Mouse (Mus musculus) hindbrain, postnatal 0 days (tissue): ENCODE results near the gene Fam181a. TPM values are rescaled to one million over a fixed set of nuclear protein-coding genes. Genes with fewer than 3 reads are reported as not detected.

Experiments
- ATAC-seq: fragments of 200-750 bp; cut with Nextera tagmentation; 2 replicates; pipeline ENCODE4 v1.8.0; 2017; ENCODE audit warnings: mild to moderate bottlenecking, moderate TSS enrichment, moderate library complexity
- DNase-seq: peaks from one replicate; pipeline ENCODE4 v3.0.0-alpha.2; 2015; ENCODE audit warnings: low spot score
- H3K27ac ChIP-seq: fragments of 300-500 bp; sonication (generic); 2 replicates; pipeline ENCODE4 v1.5.1; 2014; ENCODE audit warnings: mild to moderate bottlenecking
- H3K27me3 ChIP-seq: fragments of 300-500 bp; sonication (generic); 2 replicates; pipeline ENCODE4 v1.6.1; 2014; ENCODE audit warnings: low read length, mixed read lengths; ENCODE audit not compliant: insufficient read depth
- H3K36me3 ChIP-seq: fragments of 300-500 bp; sonication (generic); 2 replicates; pipeline ENCODE4 v1.6.1; 2014; ENCODE audit warnings: low read length, mixed read lengths; ENCODE audit not compliant: insufficient read depth
- H3K4me1 ChIP-seq: fragments of 300-500 bp; sonication (generic); 2 replicates; pipeline ENCODE4 v1.6.1; 2014; ENCODE audit warnings: antibody characterized with exemption, low read length, mixed read lengths; ENCODE audit not compliant: insufficient read depth
- H3K4me2 ChIP-seq: fragments of 300-500 bp; sonication (generic); 2 replicates; pipeline ENCODE4 v1.6.1; 2014; ENCODE audit warnings: low read depth, mild to moderate bottlenecking, low read length, moderate library complexity, mixed read lengths
- H3K4me3 ChIP-seq: fragments of 300-500 bp; sonication (generic); 2 replicates; pipeline ENCODE4 v1.5.1; 2014; ENCODE audit warnings: low read length
- H3K9ac ChIP-seq: fragments of 300-500 bp; sonication (generic); replicated peaks from 2 replicates; pipeline ENCODE4 v1.6.1; 2014; ENCODE audit warnings: mild to moderate bottlenecking, low read length, moderate library complexity, mixed read lengths
- H3K9me3 ChIP-seq: fragments of 300-500 bp; sonication (generic); 2 replicates; pipeline ENCODE4 v1.6.1; 2016; ENCODE audit warnings: low read length, mixed read lengths
- CTCF ChIP-seq: IDR thresholded peaks from 2 replicates; pipeline ENCODE4 v1.5.1; 2016; ENCODE audit warnings: antibody characterized with exemption, control low read depth, low read depth
- WGBS: fragments of 180-500 bp; shearing (Covaris S2); extraction: QIAGEN DNeasy Blood & Tissue Kit; methylation state at CpG from one replicate; pipeline ENCODE4 v1.1.7; 2014; 5-methylcytosine and 5-hydroxymethylcytosine counted together
- polyA plus RNA-seq: library from polyadenylated mRNA; unstranded; fragments of >200 nt; fragmentation: Nextera tagmentation; extraction: Ambion mirVana; gene quantifications from 2 replicates; pipeline ENCODE4 v1.2.1, GENCODE M21; 2015
- total RNA-seq: library from RNA; depleted of rRNA; stranded (reverse); fragments of >200 nt; gene quantifications from 2 replicates; pipeline ENCODE4 v1.2.3, GENCODE M21; 2014

Fam181a gene
- total and polyA plus RNA-seq, 2 experiments from 2014 or later, result 9.2 to 18.5 TPM

GRCm38 (mm10) chr12:103327107-103327506, 16.3 kb downstream of the Fam181a start:
- H3K27ac ChIP-seq, result no peak overlapping the region
- H3K9me3 ChIP-seq, result no peaks in the 10 kb centered on the region
- H3K9ac ChIP-seq, result no peak overlapping the region
- H3K4me3 ChIP-seq, result no peak overlapping the region
- ATAC-seq, result no peak
- no peaks in the 10 kb centered on the region for H3K27me3 ChIP-seq
- no peak for TF ChIP-seq CTCF
- no peaks in the 10 kb centered on the region for H3K4me1 ChIP-seq
- no peak for DNase-seq
- H3K36me3 ChIP-seq, result no peaks in the 10 kb centered on the region
- no peak overlapping the region for H3K4me2 ChIP-seq
- 13% methylated on average over 7 of the region's 7 CpGs for WGBS

GRCm38 (mm10) chr12:103328448-103329191, 17.8 kb downstream of the Fam181a start:
- Histone ChIP-seq H3K9me3 (no peaks in the 10 kb centered on the region), H3K27me3 (no peaks in the 10 kb centered on the region), H3K27ac (no peak overlapping the region), H3K4me1 (no peaks in the 10 kb centered on the region), H3K4me3 (no peak overlapping the region), H3K4me2 (no peak overlapping the region), H3K36me3 (no peaks in the 10 kb centered on the region), H3K9ac (no peak overlapping the region)
- no peak for TF ChIP-seq CTCF
- no peak for DNase-seq
- ATAC-seq, result no peak
- WGBS, result 49% methylated on average over 7 of the region's 7 CpGs

GRCm38 (mm10) chr12:103331491-103331890, 20.7 kb downstream of the Fam181a start:
- Histone ChIP-seq H3K27me3 (no peaks in the 10 kb centered on the region), H3K4me1 (no peaks in the 10 kb centered on the region), H3K27ac (no peak overlapping the region), H3K9ac (no peak overlapping the region), H3K36me3 (no peaks in the 10 kb centered on the region), H3K4me3 (no peak overlapping the region), H3K9me3 (no peaks in the 10 kb centered on the region), H3K4me2 (no peak overlapping the region)
- ATAC-seq, result no peak
- no peak for DNase-seq
- TF ChIP-seq CTCF, result no peak
- WGBS, result 64% methylated on average over 4 of the region's 4 CpGs

- H3K9ac ChIP-seq, result no peak overlapping the region
- ATAC-seq, result no peak
- no peaks in the 10 kb centered on the region for H3K4me1 ChIP-seq
- no peaks in the 10 kb centered on the region for H3K9me3 ChIP-seq
- no peak overlapping the region for H3K4me2 ChIP-seq
- no peaks in the 10 kb centered on the region for H3K27me3 ChIP-seq
- 87% methylated on average over 2 of the region's 2 CpGs for WGBS
- no peak overlapping the region for H3K27ac ChIP-seq
- TF ChIP-seq CTCF, result no peak
- no peak for DNase-seq
- H3K36me3 ChIP-seq, result no peaks in the 10 kb centered on the region
- H3K4me3 ChIP-seq, result no peak overlapping the region
Measured at GRCm38 (mm10) chr12:103332879-103333278, 22.1 kb downstream of the Fam181a start.

GRCm38 (mm10) chr12:103333426-103333825, 22.7 kb downstream of the Fam181a start:
- Histone ChIP-seq H3K9me3 (no peaks in the 10 kb centered on the region), H3K27ac (no peak overlapping the region), H3K4me3 (no peak overlapping the region), H3K4me1 (no peaks in the 10 kb centered on the region), H3K4me2 (no peak overlapping the region), H3K9ac (no peak overlapping the region), H3K27me3 (no peaks in the 10 kb centered on the region), H3K36me3 (no peaks in the 10 kb centered on the region)
- ATAC-seq (no peak), DNase-seq (no peak)
- 92% methylated on average over 15 of the region's 15 CpGs for WGBS
- no peak for TF ChIP-seq CTCF

- no peaks in the 10 kb centered on the region for H3K27me3 ChIP-seq
- no peak for TF ChIP-seq CTCF
- H3K9me3 ChIP-seq, result no peaks in the 10 kb centered on the region
- no peaks in the 10 kb centered on the region for H3K36me3 ChIP-seq
- no peak overlapping the region for H3K9ac ChIP-seq
- H3K4me2 ChIP-seq, result no peak overlapping the region
- H3K27ac ChIP-seq, result no peak overlapping the region
- no peaks in the 10 kb centered on the region for H3K4me1 ChIP-seq
- no peak for DNase-seq
- 79% methylated on average over 3 of the region's 3 CpGs for WGBS
- no peak for ATAC-seq
- no peak overlapping the region for H3K4me3 ChIP-seq
Measured at GRCm38 (mm10) chr12:103336766-103337165, 26.0 kb downstream of the Fam181a start.

- DNase-seq, result no peak
- Histone ChIP-seq H3K9me3 (no peaks in the 10 kb centered on the region), H3K27me3 (no peaks in the 10 kb centered on the region), H3K9ac (no peak overlapping the region), H3K4me3 (no peak overlapping the region), H3K27ac (no peak overlapping the region), H3K4me1 (no peaks in the 10 kb centered on the region), H3K4me2 (no peak overlapping the region), H3K36me3 (no peaks in the 10 kb centered on the region)
- WGBS, result 69% methylated on average over 14 of the region's 14 CpGs
- TF ChIP-seq CTCF, result no peak
- no peak for ATAC-seq
Measured at GRCm38 (mm10) chr12:103338162-103338798, 27.5 kb downstream of the Fam181a start.
